Mouse (Mus musculus): Measurements from ENCODE around the gene Itgae. TPM values are rescaled to one million over a fixed set of nuclear protein-coding genes. Genes with fewer than 3 reads are reported as not detected.

The Itgae gene
- total RNA-seq, 2 experiments from 2014 or later, result not detected

GRCm38 (mm10) chr11:73144261-73144681, 53.9 kb downstream of the Itgae start:
- no peak for DNase-seq
- intact Hi-C loops (cut with DNase I), result no loop called here

GRCm38 (mm10) chr11:73146026-73146974, 55.9 kb downstream of the Itgae start:
- intact Hi-C loops (cut with DNase I), result no loop called here
- DNase-seq, result no peak

GRCm38 (mm10) chr11:73146975-73147365, 56.6 kb downstream of the Itgae start:
- intact Hi-C loops (cut with DNase I), result no loop called here
- DNase-seq, result no peak

- intact Hi-C loops (cut with DNase I), result no loop called here
- DNase-seq, result no peak
Measured at GRCm38 (mm10) chr11:73148209-73148608, 57.8 kb downstream of the Itgae start.

GRCm38 (mm10) chr11:73155071-73155470, 64.7 kb downstream of the Itgae start:
- intact Hi-C loops (cut with DNase I), result no loop called here
- no peak for DNase-seq

- intact Hi-C loops (cut with DNase I), result no loop called here
- DNase-seq, result no peak
Measured at GRCm38 (mm10) chr11:73159957-73160810, 69.8 kb downstream of the Itgae start, which contains the start of gene P2rx5. TSS of gene P2rx5 (plus strand) at chr11:73160421.

GRCm38 (mm10) chr11:73160811-73161200, 70.4 kb downstream of the Itgae start:
- intact Hi-C loops (cut with DNase I), result no loop called here
- no peak for DNase-seq

- intact Hi-C loops (cut with DNase I), result no loop called here
- DNase-seq, result no peak
Measured at GRCm38 (mm10) chr11:73161616-73162015, 71.2 kb downstream of the Itgae start.

- intact Hi-C loops (cut with DNase I), result no loop called here
- no peak for DNase-seq
Measured at GRCm38 (mm10) chr11:73162284-73162683, 71.9 kb downstream of the Itgae start.

GRCm38 (mm10) chr11:73168071-73168470, 77.7 kb downstream of the Itgae start:
- intact Hi-C loops (cut with DNase I), result no loop called here
- DNase-seq, result no peak

- no peak for DNase-seq
- intact Hi-C loops (cut with DNase I), result no loop called here
Measured at GRCm38 (mm10) chr11:73168576-73168975, 78.2 kb downstream of the Itgae start.

GRCm38 (mm10) chr11:73169231-73169630, 78.8 kb downstream of the Itgae start:
- DNase-seq, result peak; percentile 65
- intact Hi-C loops (cut with DNase I), result no loop called here

GRCm38 (mm10) chr11:73172186-73172585, 81.8 kb downstream of the Itgae start:
- intact Hi-C loops (cut with DNase I), result no loop called here
- peak; percentile 25 for DNase-seq

GRCm38 (mm10) chr11:73175612-73176011, 85.2 kb downstream of the Itgae start:
- intact Hi-C loops (cut with DNase I), result no loop called here
- no peak for DNase-seq

GRCm38 (mm10) chr11:73176186-73176585, 85.8 kb downstream of the Itgae start:
- intact Hi-C loops (cut with DNase I), result no loop called here
- DNase-seq, result no peak

- intact Hi-C loops (cut with DNase I), result no loop called here
- DNase-seq, result peak; percentile 97
Measured at GRCm38 (mm10) chr11:73176608-73177508, 86.5 kb downstream of the Itgae start, which contains the start of the genes Emc6 and Tax1bp3. TSS of gene Emc6 (minus strand) at chr11:73177037. TSS of gene Tax1bp3 (plus strand) at chr11:73177083.

GRCm38 (mm10) chr11:73177509-73177875, 87.1 kb downstream of the Itgae start:
- intact Hi-C loops (cut with DNase I), result no loop called here
- DNase-seq, result peak; percentile 64

GRCm38 (mm10) chr11:73177895-73178294, 87.5 kb downstream of the Itgae start:
- intact Hi-C loops (cut with DNase I), result no loop called here
- DNase-seq, result no peak

- no peak for DNase-seq
- intact Hi-C loops (cut with DNase I), result no loop called here
Measured at GRCm38 (mm10) chr11:73185872-73186615, 95.7 kb downstream of the Itgae start.

- intact Hi-C loops (cut with DNase I), result no loop called here
- DNase-seq, result no peak
Measured at GRCm38 (mm10) chr11:73187231-73187630, 96.8 kb downstream of the Itgae start.

Measured in left cerebral cortex, postnatal 4 days (tissue).